Mouse (Mus musculus): ENCODE data around the gene Pcdh7. TPM values are rescaled to one million over a fixed set of nuclear protein-coding genes. Genes with fewer than 3 reads are reported as not detected.

Gene Pcdh7
- polyA plus RNA-seq, 1 experiment from 2014 or later: 4.1 TPM

- Histone ChIP-seq H3K36me3 (ENCODE audit: insufficient read depth) (no peaks in the 10 kb centered on the region), H3K27me3 (ENCODE audit: insufficient read depth, low read length) (no peaks in the 10 kb centered on the region), H3K9me3 (ENCODE audit: low read depth, low read length) (no peaks in the 10 kb centered on the region), H3K4me2 (no peak overlapping the region), H3K4me3 (ENCODE audit: low read depth, low read length) (no peak overlapping the region), H3K9ac (no peak overlapping the region), H3K4me1 (ENCODE audit: insufficient read depth) (no peaks in the 10 kb centered on the region), H3K27ac (ENCODE audit: low read depth) (no peak overlapping the region)
- DNase-seq (no peak), ATAC-seq (ENCODE audit: insufficient read depth) (no peak)
- 80% methylated on average over 5 of the region's 5 CpGs for WGBS
- no peak for TF ChIP-seq CTCF (IDR thresholded peaks at IDR 0.05; ENCODE audit: low read depth)
These were observed 203.4 kb downstream of the Pcdh7 start for GRCm38 (mm10) chr5:57921140-57921539.

GRCm38 (mm10) chr5:57931331-57931730 lies 213.6 kb downstream of the Pcdh7 start:
- no peak for ATAC-seq (ENCODE audit: insufficient read depth)

GRCm38 (mm10) chr5:57931738-57932137 lies 214.0 kb downstream of the Pcdh7 start:
- no peaks in the 10 kb centered on the region for H3K9me3 ChIP-seq (ENCODE audit: low read depth, low read length)
- H3K4me3 ChIP-seq (ENCODE audit: low read depth, low read length): no peak overlapping the region
- ATAC-seq (ENCODE audit: insufficient read depth) (no peak), DNase-seq (no peak)
- H3K27ac ChIP-seq (ENCODE audit: low read depth): no peak overlapping the region
- H3K9ac ChIP-seq: no peak overlapping the region
- no peaks in the 10 kb centered on the region for H3K27me3 ChIP-seq (ENCODE audit: insufficient read depth, low read length)
- H3K36me3 ChIP-seq (ENCODE audit: insufficient read depth): no peaks in the 10 kb centered on the region
- H3K4me2 ChIP-seq: no peak overlapping the region
- H3K4me1 ChIP-seq (ENCODE audit: insufficient read depth): no peaks in the 10 kb centered on the region
- 89% methylated on average over 5 of the region's 5 CpGs for WGBS
- TF ChIP-seq CTCF (IDR thresholded peaks at IDR 0.05; ENCODE audit: low read depth): no peak

More at GRCm38 (mm10) chr5:57931331-57931730, 213.6 kb downstream of the Pcdh7 start:
- Histone ChIP-seq H3K27ac (ENCODE audit: low read depth) (no peak overlapping the region), H3K27me3 (ENCODE audit: insufficient read depth, low read length) (no peaks in the 10 kb centered on the region), H3K4me3 (ENCODE audit: low read depth, low read length) (no peak overlapping the region), H3K36me3 (ENCODE audit: insufficient read depth) (no peaks in the 10 kb centered on the region), H3K9ac (no peak overlapping the region), H3K4me2 (no peak overlapping the region), H3K4me1 (ENCODE audit: insufficient read depth) (no peaks in the 10 kb centered on the region), H3K9me3 (ENCODE audit: low read depth, low read length) (no peaks in the 10 kb centered on the region)
- TF ChIP-seq CTCF (IDR thresholded peaks at IDR 0.05; ENCODE audit: low read depth): no peak
- no peak for DNase-seq
- WGBS: 93% methylated on average over 5 of the region's 5 CpGs

GRCm38 (mm10) chr5:57934666-57935065 lies 216.9 kb downstream of the Pcdh7 start:
- Histone ChIP-seq H3K4me2 (no peak overlapping the region), H3K27me3 (ENCODE audit: insufficient read depth, low read length) (no peaks in the 10 kb centered on the region), H3K4me1 (ENCODE audit: insufficient read depth) (no peaks in the 10 kb centered on the region), H3K27ac (ENCODE audit: low read depth) (no peak overlapping the region), H3K4me3 (ENCODE audit: low read depth, low read length) (no peak overlapping the region), H3K36me3 (ENCODE audit: insufficient read depth) (no peaks in the 10 kb centered on the region), H3K9me3 (ENCODE audit: low read depth, low read length) (no peaks in the 10 kb centered on the region), H3K9ac (no peak overlapping the region)
- ATAC-seq (ENCODE audit: insufficient read depth) (no peak), DNase-seq (no peak)
- 74% methylated on average over 2 of the region's 2 CpGs for WGBS
- no peak for TF ChIP-seq CTCF (IDR thresholded peaks at IDR 0.05; ENCODE audit: low read depth)

GRCm38 (mm10) chr5:57940457-57940856 lies 222.7 kb downstream of the Pcdh7 start:
- Histone ChIP-seq H3K27me3 (ENCODE audit: insufficient read depth, low read length) (no peaks in the 10 kb centered on the region), H3K36me3 (ENCODE audit: insufficient read depth) (no peaks in the 10 kb centered on the region), H3K9me3 (ENCODE audit: low read depth, low read length) (no peaks in the 10 kb centered on the region), H3K9ac (no peak overlapping the region), H3K4me2 (no peak overlapping the region), H3K27ac (ENCODE audit: low read depth) (no peak overlapping the region), H3K4me3 (ENCODE audit: low read depth, low read length) (no peak overlapping the region), H3K4me1 (ENCODE audit: insufficient read depth) (no peaks in the 10 kb centered on the region)
- WGBS: 42% methylated on average over 3 of the region's 3 CpGs
- DNase-seq: peak; percentile 6
- ATAC-seq (ENCODE audit: insufficient read depth): no peak
- no peak for TF ChIP-seq CTCF (IDR thresholded peaks at IDR 0.05; ENCODE audit: low read depth)

GRCm38 (mm10) chr5:57943176-57943575 lies 225.4 kb downstream of the Pcdh7 start:
- H3K27ac ChIP-seq (ENCODE audit: low read depth): no peak overlapping the region

GRCm38 (mm10) chr5:57943611-57944010 lies 225.8 kb downstream of the Pcdh7 start:
- no peak for TF ChIP-seq CTCF (IDR thresholded peaks at IDR 0.05; ENCODE audit: low read depth)
- H3K9me3 ChIP-seq (ENCODE audit: low read depth, low read length): no peaks in the 10 kb centered on the region
- no peak for DNase-seq
- H3K36me3 ChIP-seq (ENCODE audit: insufficient read depth): no peaks in the 10 kb centered on the region
- H3K4me1 ChIP-seq (ENCODE audit: insufficient read depth): no peaks in the 10 kb centered on the region
- H3K4me3 ChIP-seq (ENCODE audit: low read depth, low read length): no peak overlapping the region
- H3K27me3 ChIP-seq (ENCODE audit: insufficient read depth, low read length): no peaks in the 10 kb centered on the region
- no peak overlapping the region for H3K27ac ChIP-seq (ENCODE audit: low read depth)
- WGBS: 70% methylated on average over 2 of the region's 2 CpGs
- no peak overlapping the region for H3K4me2 ChIP-seq
- H3K9ac ChIP-seq: no peak overlapping the region
- no peak for ATAC-seq (ENCODE audit: insufficient read depth)

More at GRCm38 (mm10) chr5:57943176-57943575, 225.4 kb downstream of the Pcdh7 start:
- Histone ChIP-seq H3K9me3 (ENCODE audit: low read depth, low read length) (no peaks in the 10 kb centered on the region), H3K4me2 (no peak overlapping the region), H3K36me3 (ENCODE audit: insufficient read depth) (no peaks in the 10 kb centered on the region), H3K9ac (no peak overlapping the region), H3K4me3 (ENCODE audit: low read depth, low read length) (no peak overlapping the region), H3K27me3 (ENCODE audit: insufficient read depth, low read length) (no peaks in the 10 kb centered on the region), H3K4me1 (ENCODE audit: insufficient read depth) (no peaks in the 10 kb centered on the region)
- TF ChIP-seq CTCF (IDR thresholded peaks at IDR 0.05; ENCODE audit: low read depth): no peak
- no peak for DNase-seq
- 48% methylated on average over 2 of the region's 2 CpGs for WGBS
- peak; percentile 38; the same call in 1 of the 2 replicates for ATAC-seq (ENCODE audit: insufficient read depth)

GRCm38 (mm10) chr5:57945419-57945818 lies 227.7 kb downstream of the Pcdh7 start:
- Histone ChIP-seq H3K4me1 (ENCODE audit: insufficient read depth) (no peaks in the 10 kb centered on the region), H3K27me3 (ENCODE audit: insufficient read depth, low read length) (no peaks in the 10 kb centered on the region), H3K27ac (ENCODE audit: low read depth) (no peak overlapping the region), H3K9me3 (ENCODE audit: low read depth, low read length) (no peaks in the 10 kb centered on the region), H3K4me2 (no peak overlapping the region), H3K9ac (no peak overlapping the region), H3K36me3 (ENCODE audit: insufficient read depth) (no peaks in the 10 kb centered on the region), H3K4me3 (ENCODE audit: low read depth, low read length) (no peak overlapping the region)
- WGBS: 40% methylated on average over 3 of the region's 3 CpGs
- DNase-seq (peak; percentile 58), ATAC-seq (ENCODE audit: insufficient read depth) (peak; percentile 83; the same call in 1 of the 2 replicates)
- TF ChIP-seq CTCF (IDR thresholded peaks at IDR 0.05; ENCODE audit: low read depth): no peak

All from lung, embryonic 14.5 days (tissue).